In the genomic region with DNA sequence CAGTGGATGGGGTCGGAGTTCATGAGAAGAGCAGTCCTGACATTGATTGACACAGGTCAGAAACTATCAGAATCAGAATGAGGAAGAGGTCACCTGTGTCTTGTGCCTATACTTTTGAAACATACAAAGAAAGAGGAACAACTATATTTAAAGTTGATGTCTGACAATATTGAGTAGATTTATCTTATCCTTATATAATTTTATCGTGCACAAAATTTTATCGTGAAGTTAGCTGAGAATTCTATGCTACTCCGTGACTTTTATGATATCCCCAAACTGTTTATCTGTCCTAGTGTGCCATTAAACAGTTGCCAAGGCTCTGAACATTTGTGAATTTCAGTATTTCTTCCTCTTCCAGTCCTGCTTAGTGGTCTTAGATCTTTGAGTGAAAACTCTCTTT, we compare ENCODE assay signal across 18 mouse cellular contexts.
DNase-seq lines count a peak whose midpoint lies in the region; ATAC-seq and TF ChIP-seq lines count a peak whose summit lies in the region.
"Had no signal": no experiment of that assay in that cellular context is flagged by ENCODE, and none has a peak within 500 bp of the region (broad histone marks: within the 10 kb centered on the region; RNA-seq: fewer than 3 reads in every experiment).

No protein-coding gene starts in this region.

- TF ChIP-seq POLR2A in kidney, adult 2 months (IDR thresholded peaks at IDR 0.05; ENCODE audit: low read depth, low read length) = no peak
- no peak for TF ChIP-seq POLR2A in CH12.LX (IDR thresholded peaks at IDR 0.05; ENCODE audit: low read depth, low read length)

- peaks cover 22% of the 10 kb centered on the region for H3K4me1 ChIP-seq in heart, embryonic 12.5 days (replicated peaks)
- H3K4me1 ChIP-seq in kidney, embryonic 16.5 days (ENCODE audit: insufficient read depth, low read length) = peaks cover 11% of the 10 kb centered on the region
- H3K4me1 ChIP-seq in kidney, adult 2 months (ENCODE audit: control insufficient read depth, insufficient read depth, low read length) = peaks cover 3% of the 10 kb centered on the region; the same call in 1 of the 2 replicates
- peaks cover 3 to 18% of the 10 kb centered on the region in 2 experiments; a peak in 3 of 4 replicates for H3K4me1 ChIP-seq in CH12.LX (ENCODE audit: control insufficient read depth in 1 of 2, insufficient read depth in 2 of 2)
- peaks cover 3% of the 10 kb centered on the region; the same call in 1 of the 2 replicates for H3K4me1 ChIP-seq in intestine, embryonic 15.5 days (replicated peaks)
- H3K4me1 ChIP-seq: embryonic facial prominence, embryonic 15.5 days had no signal

- TF ChIP-seq EP300 in CH12.LX (IDR thresholded peaks at IDR 0.05; ENCODE audit: low read length) = no peak

- no peaks in the 10 kb centered on the region for H3K9me3 ChIP-seq in heart, embryonic 12.5 days (replicated peaks)
- no peaks in the 10 kb centered on the region for H3K9me3 ChIP-seq in kidney, embryonic 16.5 days (ENCODE audit: low read length)
- no peaks in the 10 kb centered on the region for H3K9me3 ChIP-seq in CH12.LX (replicated peaks; ENCODE audit: low read length)
- no peaks in the 10 kb centered on the region for H3K9me3 ChIP-seq in intestine, embryonic 15.5 days
- H3K9me3 ChIP-seq: embryonic facial prominence, embryonic 15.5 days; midbrain, embryonic 12.5 days had no signal

- no peak overlapping the region for H3K9ac ChIP-seq in heart, embryonic 12.5 days
- no peak overlapping the region for H3K9ac ChIP-seq in kidney, embryonic 16.5 days (replicated peaks; ENCODE audit: low read length)
- no peak overlapping the region for H3K9ac ChIP-seq in CH12.LX (ENCODE audit: insufficient read depth, low read depth)
- no peak overlapping the region for H3K9ac ChIP-seq in intestine, embryonic 15.5 days
- H3K9ac ChIP-seq: embryonic facial prominence, embryonic 15.5 days; midbrain, embryonic 12.5 days had no signal

- dilution Hi-C loops in CH12.LX (cut with MboI; ENCODE audit: extremely low pct_ligation_motif_present, extremely low pct_unique_long_range_greater_than_20kb, low sequenced_read_pairs) = no loop called here

- H3K4me3 ChIP-seq in heart, embryonic 12.5 days = no peak overlapping the region
- no peak overlapping the region for H3K4me3 ChIP-seq in kidney, embryonic 16.5 days (ENCODE audit: low read length)
- H3K4me3 ChIP-seq in kidney, adult 2 months (ENCODE audit: insufficient read depth, low read depth, low read length) = no peak overlapping the region
- H3K4me3 ChIP-seq in CH12.LX (replicated peaks in 1 of 3; ENCODE audit: low read depth in 2 of 3, low read length in 2 of 3, poor library complexity in 1 of 3) = no peak overlapping the region
- no peak overlapping the region for H3K4me3 ChIP-seq in intestine, embryonic 15.5 days (replicated peaks)
- H3K4me3 ChIP-seq: embryonic facial prominence, embryonic 15.5 days; midbrain, embryonic 12.5 days had no signal

- TF ChIP-seq RAD21 in CH12.LX (IDR thresholded peaks at IDR 0.05; ENCODE audit: low read depth, low read length) = no peak

- in situ Hi-C loops in CH12.LX (cut with MboI; ENCODE audit: low pct_ligation_motif_present, low pct_unique_long_range_greater_than_20kb, low sequenced_read_pairs) = no loop called here

- no peaks in the 10 kb centered on the region for H3K36me3 ChIP-seq in heart, embryonic 12.5 days
- H3K36me3 ChIP-seq in kidney, embryonic 16.5 days (ENCODE audit: insufficient read depth, low read length) = no peaks in the 10 kb centered on the region
- H3K36me3 ChIP-seq in kidney, adult 2 months (ENCODE audit: control insufficient read depth, insufficient read depth, low read length) = no peaks in the 10 kb centered on the region
- H3K36me3 ChIP-seq in CH12.LX (replicated peaks in 1 of 2; ENCODE audit: control insufficient read depth in 1 of 2, insufficient read depth in 1 of 2, low read length in 1 of 2) = no peaks in the 10 kb centered on the region
- no peaks in the 10 kb centered on the region for H3K36me3 ChIP-seq in intestine, embryonic 15.5 days
- H3K36me3 ChIP-seq: embryonic facial prominence, embryonic 15.5 days; midbrain, embryonic 12.5 days had no signal

- no peak for TF ChIP-seq CTCF in kidney, adult 2 months (conservative IDR thresholded peaks at IDR 0.05; ENCODE audit: insufficient read depth, insufficient read length, low read depth, low read length)
- no peak for TF ChIP-seq CTCF in CH12.LX (conservative IDR thresholded peaks at IDR 0.05 in 1 of 2, IDR thresholded peaks at IDR 0.05 in 1 of 2; ENCODE audit: low read depth in 2 of 2, low read length in 2 of 2)

- 86% methylated on average over 4 of the region's 4 CpGs for WGBS in heart, embryonic 12.5 days
- WGBS in kidney, embryonic 16.5 days = 86% methylated on average over 4 of the region's 4 CpGs
- 88% methylated on average over 4 of the region's 4 CpGs for WGBS in kidney, adult 2 months
- WGBS in intestine, embryonic 15.5 days = 86% methylated on average over 4 of the region's 4 CpGs

- no peak for ATAC-seq in heart, embryonic 12.5 days (ENCODE audit: insufficient number of reproducible peaks, low FRiP score)
- ATAC-seq in kidney, embryonic 16.5 days (ENCODE audit: low FRiP score, low TSS enrichment) = no peak
- no peak for ATAC-seq in intestine, embryonic 15.5 days

- no peak for DNase-seq in heart, postnatal 4 days
- DNase-seq in kidney, adult 2 months = no peak
- no peak for DNase-seq in CH12.LX (ENCODE audit: extremely low read depth)
- DNase-seq in retina, postnatal 1 day = no peak
- no peak for DNase-seq in lung, postnatal 36 days
- DNase-seq: B cell, adult 2 months; cerebellum, adult 2 months; cerebellum, postnatal 36 days; gastrocnemius, postnatal 10 days; lung, adult 2 months; lung, postnatal 4 days; spleen, adult 18-20 months; thymus, postnatal 36 days had no signal

- peak overlapping the region; percentile 83 for H3K27ac ChIP-seq in heart, embryonic 12.5 days (ENCODE audit: poor library complexity, severe bottlenecking)
- H3K27ac ChIP-seq in kidney, embryonic 16.5 days (ENCODE audit: low read length) = peak overlapping the region; percentile 81; the same call in 1 of the 2 replicates
- H3K27ac ChIP-seq in kidney, adult 2 months (ENCODE audit: insufficient read depth, low read depth, low read length) = no peak overlapping the region
- no peak overlapping the region for H3K27ac ChIP-seq in CH12.LX (ENCODE audit: insufficient read depth, low read depth)
- H3K27ac ChIP-seq in intestine, embryonic 15.5 days = 0 out of 2 replicates have a peak overlapping the region, but pooled peaks have one; percentile 68
- H3K27ac ChIP-seq: embryonic facial prominence, embryonic 15.5 days; midbrain, embryonic 12.5 days had no signal

- H3K27me3 ChIP-seq in heart, embryonic 12.5 days (replicated peaks) = no peaks in the 10 kb centered on the region
- H3K27me3 ChIP-seq in kidney, embryonic 16.5 days (ENCODE audit: insufficient read depth, low read length) = no peaks in the 10 kb centered on the region
- H3K27me3 ChIP-seq in kidney, adult 2 months (replicated peaks; ENCODE audit: control insufficient read depth, insufficient read depth, low read length) = no peaks in the 10 kb centered on the region
- H3K27me3 ChIP-seq in CH12.LX (replicated peaks) = no peaks in the 10 kb centered on the region
- H3K27me3 ChIP-seq in intestine, embryonic 15.5 days (replicated peaks) = no peaks in the 10 kb centered on the region
- H3K27me3 ChIP-seq: embryonic facial prominence, embryonic 15.5 days; midbrain, embryonic 12.5 days had no signal

- 0 out of 2 replicates have a peak overlapping the region, but pooled peaks have one; percentile 47 for H3K4me2 ChIP-seq in heart, embryonic 12.5 days
- H3K4me2 ChIP-seq in kidney, embryonic 16.5 days (replicated peaks; ENCODE audit: low read depth, low read length) = no peak overlapping the region
- H3K4me2 ChIP-seq in CH12.LX (ENCODE audit: insufficient read depth, low read depth, poor library complexity, severe bottlenecking) = peak overlapping the region; percentile 38; the same call in 1 of the 2 replicates
- no peak overlapping the region for H3K4me2 ChIP-seq in intestine, embryonic 15.5 days (replicated peaks)
- H3K4me2 ChIP-seq: embryonic facial prominence, embryonic 15.5 days; midbrain, embryonic 12.5 days had no signal

- no peaks in the 10 kb centered on the region for H3K79me2 ChIP-seq in CH12.LX (replicated peaks; ENCODE audit: control insufficient read depth, extremely low read depth, insufficient read depth, poor library complexity, severe bottlenecking)

TF ChIP-seq in CH12.LX, 34 proteins besides CTCF, POLR2A, EP300 and RAD21:
- TF ChIP-seq RCOR1 (conservative IDR thresholded peaks at IDR 0.05; ENCODE audit: low read depth, low read length) = no peak
- no peak for TF ChIP-seq JUN (IDR thresholded peaks at IDR 0.05; ENCODE audit: insufficient read depth, low read depth, low read length)
- no peak for TF ChIP-seq ELF1 (IDR thresholded peaks at IDR 0.05; ENCODE audit: low read depth, low read length)
- TF ChIP-seq ZC3H11A (IDR thresholded peaks at IDR 0.05; ENCODE audit: low read depth, low read length) = no peak
- no peak for TF ChIP-seq USF2 (conservative IDR thresholded peaks at IDR 0.05; ENCODE audit: low read depth, low read length)
- no peak for TF ChIP-seq KAT2A (IDR thresholded peaks at IDR 0.05; ENCODE audit: insufficient replicate concordance, low read length)
- TF ChIP-seq BHLHE40 (IDR thresholded peaks at IDR 0.05; ENCODE audit: low read depth, low read length) = no peak
- no peak for TF ChIP-seq USF1 (IDR thresholded peaks at IDR 0.05; ENCODE audit: low read depth, low read length)
- no peak for TF ChIP-seq ETS1 (conservative IDR thresholded peaks at IDR 0.05; ENCODE audit: low read depth, low read length)
- no peak for TF ChIP-seq E2F4 (IDR thresholded peaks at IDR 0.05; ENCODE audit: insufficient replicate concordance, low read depth, low read length)
- TF ChIP-seq POLR2AphosphoS2 (IDR thresholded peaks at IDR 0.05; ENCODE audit: low read depth, low read length) = no peak

Comparison
In these comparisons a context has a peak if more than half of its experiments do, and no peak if none do; other contexts are left out.
1. H3K27ac ChIP-seq: peak in heart, embryonic 12.5 days (single experiment), kidney, embryonic 16.5 days (single experiment) and intestine, embryonic 15.5 days (single experiment); none in kidney, adult 2 months (single experiment) and CH12.LX (single experiment).
2. H3K4me2 ChIP-seq: peak in heart, embryonic 12.5 days (single experiment) and CH12.LX (single experiment); none in kidney, embryonic 16.5 days (single experiment) and intestine, embryonic 15.5 days (single experiment).